Mouse (Mus musculus): ENCODE results near the gene Rdh16f2. TPM values are rescaled to one million over a fixed set of nuclear protein-coding genes. Genes with fewer than 3 reads are reported as not detected.

Rdh16f2 gene
- not detected in 2 replicates for polyA plus RNA-seq (2012; ENCODE audit: low replicate concordance)

GRCm38 (mm10) chr10:127866232-127866631 is at the start of gene Rdh16f2:
Gene Rdh16f2, plus strand, starts transcription at chr10:127866474.

GRCm38 (mm10) chr10:127849628-127850027 is 16.6 kb upstream of the Rdh16f2 start, which contains the start of gene Rdh19:
Gene Rdh19, plus strand, starts transcription at chr10:127849928.

GRCm38 (mm10) chr10:127888605-127889004 is 22.3 kb downstream of the Rdh16f2 start, which contains the start of gene Rdh7:
Gene Rdh7, minus strand, starts transcription at chr10:127888817.

GRCm38 (mm10) chr10:127898218-127898617 is 31.9 kb downstream of the Rdh16f2 start, which contains the start of gene Sdr9c7:
Gene Sdr9c7, plus strand, starts transcription at chr10:127898518.

Other genes with a start within 250 kb of the Rdh16f2 start
- 73.7 and 96.9 TPM in 2 replicates for gene Lrp1, start 245.3 kb upstream of the Rdh16f2 start, polyA plus RNA-seq (2012; ENCODE audit: low replicate concordance)
- gene Stat6, start 223.5 kb upstream of the Rdh16f2 start, polyA plus RNA-seq (2012; ENCODE audit: low replicate concordance): 9.7 and 120 TPM in 2 replicates
- gene Nemp1, start 199.6 kb upstream of the Rdh16f2 start, polyA plus RNA-seq (2012; ENCODE audit: low replicate concordance): 3.4 and 6.8 TPM in 2 replicates
- 56.8 and 64.3 TPM in 2 replicates for gene Nab2, start 197.9 kb upstream of the Rdh16f2 start, polyA plus RNA-seq (2012; ENCODE audit: low replicate concordance)
- gene Myo1a, start 161.3 kb upstream of the Rdh16f2 start, polyA plus RNA-seq (2012; ENCODE audit: low replicate concordance): 0.12 and 0.22 TPM in 2 replicates
- gene Tac2, start 142.0 kb upstream of the Rdh16f2 start, polyA plus RNA-seq (2012; ENCODE audit: low replicate concordance): 0.77 and 2.2 TPM in 2 replicates
- gene Zbtb39, start 126.9 kb upstream of the Rdh16f2 start, polyA plus RNA-seq (2012; ENCODE audit: low replicate concordance): 1.2 and 2.7 TPM in 2 replicates
- 0.93 and 12.9 TPM in 2 replicates for gene Gpr182, start 114.7 kb upstream of the Rdh16f2 start, polyA plus RNA-seq (2012; ENCODE audit: low replicate concordance)
- 0.07 TPM in 1 of 2 replicates, not detected in the other for gene Rdh1, start 106.8 kb upstream of the Rdh16f2 start, polyA plus RNA-seq (2012; ENCODE audit: low replicate concordance)
- gene Rdh16f1, start 106.7 kb upstream of the Rdh16f2 start, polyA plus RNA-seq (2012; ENCODE audit: low replicate concordance): not detected in 2 replicates
- gene Rdh9, start 90.1 kb upstream of the Rdh16f2 start, polyA plus RNA-seq (2012; ENCODE audit: low replicate concordance): not detected in 2 replicates
- gene Rdh16, start 65.3 kb upstream of the Rdh16f2 start, polyA plus RNA-seq (2012; ENCODE audit: low replicate concordance): 0.14 TPM in 1 of 2 replicates, not detected in the other
- not detected in 2 replicates for gene Rdh19, start 16.5 kb upstream of the Rdh16f2 start, polyA plus RNA-seq (2012; ENCODE audit: low replicate concordance)
- not detected in 2 replicates for gene Rdh7, start 22.3 kb downstream of the Rdh16f2 start, polyA plus RNA-seq (2012; ENCODE audit: low replicate concordance)
- gene Sdr9c7, start 32.0 kb downstream of the Rdh16f2 start, polyA plus RNA-seq (2012; ENCODE audit: low replicate concordance): 0.21 TPM in 1 of 2 replicates, not detected in the other
- gene Hsd17b6, start 141.1 kb downstream of the Rdh16f2 start, polyA plus RNA-seq (2012; ENCODE audit: low replicate concordance): not detected in 2 replicates
- gene Prim1, start 148.7 kb downstream of the Rdh16f2 start, polyA plus RNA-seq (2012; ENCODE audit: low replicate concordance): 0.82 and 4.9 TPM in 2 replicates
- gene Naca, start 169.1 kb downstream of the Rdh16f2 start, polyA plus RNA-seq (2012; ENCODE audit: low replicate concordance): 16.7 and 52.0 TPM in 2 replicates
- 98.6 and 122 TPM in 2 replicates for gene Ptges3, start 192.5 kb downstream of the Rdh16f2 start, polyA plus RNA-seq (2012; ENCODE audit: low replicate concordance)
- 1,361 and 1,521 TPM in 2 replicates for gene Atp5b, start 216.8 kb downstream of the Rdh16f2 start, polyA plus RNA-seq (2012; ENCODE audit: low replicate concordance)
- 9.2 and 28.5 TPM in 2 replicates for gene Baz2a, start 225.1 kb downstream of the Rdh16f2 start, polyA plus RNA-seq (2012; ENCODE audit: low replicate concordance)

Data from leukemia stem cell, adult 10-12 weeks (primary cell).